Mouse (Mus musculus): Measurements from ENCODE around the gene Xrcc6. TPM values are rescaled to one million over a fixed set of nuclear protein-coding genes. Genes with fewer than 3 reads are reported as not detected.
"Not testable (repeated sequence)": the region's sequence is repeated elsewhere in the genome, so short reads cannot be mapped to it uniquely, and the experiment has no call there.

The Xrcc6 gene
- polyA plus RNA-seq, 1 experiment from 2014 or later: 46.7 TPM

GRCm38 (mm10) chr15:81968447-81968846 lies 19.2 kb upstream of the Xrcc6 start:
- H3K4me1 ChIP-seq: no peaks in the 10 kb centered on the region
- H3K4me3 ChIP-seq: no peak overlapping the region
- no peak overlapping the region for H3K27ac ChIP-seq
- no peak overlapping the region for H3K9ac ChIP-seq
- 80% methylated on average over 2 of the region's 2 CpGs for WGBS
- no peak for ATAC-seq (replicated peaks)
- no peaks in the 10 kb centered on the region for H3K36me3 ChIP-seq (replicated peaks)
- H3K27me3 ChIP-seq (replicated peaks): no peaks in the 10 kb centered on the region
- 0 out of 2 replicates have a peak, but pooled peaks cover 2% of the 10 kb centered on the region for H3K9me3 ChIP-seq
- no peak overlapping the region for H3K4me2 ChIP-seq

GRCm38 (mm10) chr15:81969173-81969572 lies 18.5 kb upstream of the Xrcc6 start:
- WGBS: 79% methylated on average over 7 of the region's 7 CpGs
- Histone ChIP-seq H3K36me3 (replicated peaks) (no peaks in the 10 kb centered on the region), H3K4me3 (no peak overlapping the region), H3K4me2 (no peak overlapping the region), H3K27me3 (replicated peaks) (no peaks in the 10 kb centered on the region), H3K4me1 (no peaks in the 10 kb centered on the region), H3K9ac (no peak overlapping the region), H3K9me3 (0 out of 2 replicates have a peak, but pooled peaks cover 2% of the 10 kb centered on the region), H3K27ac (no peak overlapping the region)
- no peak for ATAC-seq (replicated peaks)

- H3K27ac ChIP-seq; H3K4me3 ChIP-seq; H3K9me3 ChIP-seq; H3K4me2 ChIP-seq; ATAC-seq (replicated peaks); H3K27me3 ChIP-seq (replicated peaks); H3K9ac ChIP-seq; H3K36me3 ChIP-seq (replicated peaks); H3K4me1 ChIP-seq: not testable (repeated sequence)
- 69% methylated on average over 6 of the region's 6 CpGs for WGBS
These were observed 18.0 kb upstream of the Xrcc6 start for GRCm38 (mm10) chr15:81969635-81970034.

GRCm38 (mm10) chr15:81970498-81970897 lies 17.1 kb upstream of the Xrcc6 start:
- not testable (repeated sequence) for H3K27me3 ChIP-seq (replicated peaks); H3K9ac ChIP-seq; H3K36me3 ChIP-seq (replicated peaks); H3K27ac ChIP-seq; ATAC-seq (replicated peaks); H3K4me3 ChIP-seq; H3K4me1 ChIP-seq; H3K4me2 ChIP-seq; H3K9me3 ChIP-seq
- WGBS: 80% methylated on average over 4 of the region's 4 CpGs

GRCm38 (mm10) chr15:81975156-81975555 lies 12.5 kb upstream of the Xrcc6 start:
- ATAC-seq (replicated peaks); H3K4me2 ChIP-seq; H3K36me3 ChIP-seq (replicated peaks); H3K9me3 ChIP-seq; H3K4me1 ChIP-seq; H3K27me3 ChIP-seq (replicated peaks); H3K9ac ChIP-seq; H3K4me3 ChIP-seq; H3K27ac ChIP-seq: not testable (repeated sequence)
- WGBS: 89% methylated on average over 8 of the region's 8 CpGs

- H3K27me3 ChIP-seq (replicated peaks): no peaks in the 10 kb centered on the region
- no peaks in the 10 kb centered on the region for H3K9me3 ChIP-seq
- H3K27ac ChIP-seq: no peak within 1 kb of the TSS
- H3K4me3 ChIP-seq: no peak within 1 kb of the TSS
- H3K36me3 ChIP-seq (replicated peaks): no peaks in the 10 kb centered on the region
- no peak within 1 kb of the TSS for H3K9ac ChIP-seq
- no peak within 1 kb of the TSS for H3K4me2 ChIP-seq
- no peak for ATAC-seq (replicated peaks)
- H3K4me1 ChIP-seq: peaks cover 2% of the 10 kb centered on the region; the same call in 1 of the 2 replicates
- 93% methylated on average over 23 of the region's 23 CpGs for WGBS
These were observed 7.3 kb upstream of the Xrcc6 start, which contains the start of gene 1700029P11Rik for GRCm38 (mm10) chr15:81980321-81980720. 1700029P11Rik (plus strand) TSS chr15:81980540.

- no peak for ATAC-seq (replicated peaks)
- no peaks in the 10 kb centered on the region for H3K9me3 ChIP-seq
- WGBS: 57% methylated on average over 1 of the region's 1 CpGs
These were observed 5.5 kb upstream of the Xrcc6 start for GRCm38 (mm10) chr15:81982173-81982572.

GRCm38 (mm10) chr15:81985267-81986161 lies 2.1 kb upstream of the Xrcc6 start:
- no peak overlapping the region for H3K4me3 ChIP-seq
- WGBS: 49% methylated on average over 2 of the region's 2 CpGs
- no peak overlapping the region for H3K27ac ChIP-seq
- H3K4me2 ChIP-seq: no peak overlapping the region
- no peak for ATAC-seq (replicated peaks)
- no peak overlapping the region for H3K9ac ChIP-seq
- peaks cover 2% of the 10 kb centered on the region; the same call in 1 of the 2 replicates for H3K4me1 ChIP-seq
- no peaks in the 10 kb centered on the region for H3K36me3 ChIP-seq (replicated peaks)
- H3K9me3 ChIP-seq: no peaks in the 10 kb centered on the region
- H3K27me3 ChIP-seq (replicated peaks): no peaks in the 10 kb centered on the region

More at GRCm38 (mm10) chr15:81982173-81982572, 5.5 kb upstream of the Xrcc6 start:
- Histone ChIP-seq H3K36me3 (replicated peaks) (no peaks in the 10 kb centered on the region), H3K27me3 (replicated peaks) (no peaks in the 10 kb centered on the region), H3K27ac (no peak overlapping the region), H3K4me2 (no peak overlapping the region), H3K4me3 (no peak overlapping the region), H3K4me1 (peaks cover 2% of the 10 kb centered on the region; the same call in 1 of the 2 replicates), H3K9ac (no peak overlapping the region)

GRCm38 (mm10) chr15:81989371-81990062 lies 1.9 kb downstream of the Xrcc6 start:
- H3K9ac ChIP-seq: no peak overlapping the region
- peaks cover 2% of the 10 kb centered on the region; the same call in 1 of the 2 replicates for H3K4me1 ChIP-seq
- no peak overlapping the region for H3K4me3 ChIP-seq
- H3K4me2 ChIP-seq: no peak overlapping the region
- H3K27ac ChIP-seq: peak overlapping the region; percentile 56
- no peaks in the 10 kb centered on the region for H3K9me3 ChIP-seq
- ATAC-seq (replicated peaks): peak; percentile 45
- 42% methylated on average over 11 of the region's 11 CpGs for WGBS
- no peaks in the 10 kb centered on the region for H3K27me3 ChIP-seq (replicated peaks)
- H3K36me3 ChIP-seq (replicated peaks): peaks cover 13% of the 10 kb centered on the region; the same call in 1 of the 2 replicates

GRCm38 (mm10) chr15:81990549-81990948 lies 2.9 kb downstream of the Xrcc6 start:
- no peak for ATAC-seq (replicated peaks)
- H3K9ac ChIP-seq: no peak overlapping the region
- no peaks in the 10 kb centered on the region for H3K4me1 ChIP-seq
- H3K27ac ChIP-seq: no peak overlapping the region
- H3K27me3 ChIP-seq (replicated peaks): no peaks in the 10 kb centered on the region
- WGBS: 49% methylated on average over 7 of the region's 7 CpGs
- H3K4me2 ChIP-seq: no peak overlapping the region
- no peaks in the 10 kb centered on the region for H3K9me3 ChIP-seq
- peaks cover 20% of the 10 kb centered on the region; the same call in 1 of the 2 replicates for H3K36me3 ChIP-seq (replicated peaks)
- H3K4me3 ChIP-seq: no peak overlapping the region

GRCm38 (mm10) chr15:81993992-81994391 lies 6.4 kb downstream of the Xrcc6 start:
- H3K4me1 ChIP-seq: no peaks in the 10 kb centered on the region
- H3K4me3 ChIP-seq: no peak overlapping the region
- no peak overlapping the region for H3K4me2 ChIP-seq
- H3K27ac ChIP-seq: no peak overlapping the region
- no peak overlapping the region for H3K9ac ChIP-seq
- ATAC-seq (replicated peaks): no peak
- no peaks in the 10 kb centered on the region for H3K27me3 ChIP-seq (replicated peaks)
- no peaks in the 10 kb centered on the region for H3K9me3 ChIP-seq
- H3K36me3 ChIP-seq (replicated peaks): peaks cover 46% of the 10 kb centered on the region
- 85% methylated on average over 6 of the region's 6 CpGs for WGBS

GRCm38 (mm10) chr15:82004257-82004656 lies 16.6 kb downstream of the Xrcc6 start:
- H3K36me3 ChIP-seq (replicated peaks): peaks cover 4% of the 10 kb centered on the region; the same call in 1 of the 2 replicates
- no peaks in the 10 kb centered on the region for H3K4me1 ChIP-seq
- WGBS: 93% methylated on average over 8 of the region's 8 CpGs

More at GRCm38 (mm10) chr15:82004257-82004656, 16.6 kb downstream of the Xrcc6 start:
- Histone ChIP-seq H3K27me3 (replicated peaks) (no peaks in the 10 kb centered on the region), H3K4me2 (no peak overlapping the region), H3K9me3 (no peaks in the 10 kb centered on the region), H3K9ac (no peak overlapping the region), H3K4me3 (no peak overlapping the region), H3K27ac (no peak overlapping the region)
- ATAC-seq (replicated peaks): no peak
